ENCODE assay signal across 24 mouse cellular contexts in the genomic region with DNA sequence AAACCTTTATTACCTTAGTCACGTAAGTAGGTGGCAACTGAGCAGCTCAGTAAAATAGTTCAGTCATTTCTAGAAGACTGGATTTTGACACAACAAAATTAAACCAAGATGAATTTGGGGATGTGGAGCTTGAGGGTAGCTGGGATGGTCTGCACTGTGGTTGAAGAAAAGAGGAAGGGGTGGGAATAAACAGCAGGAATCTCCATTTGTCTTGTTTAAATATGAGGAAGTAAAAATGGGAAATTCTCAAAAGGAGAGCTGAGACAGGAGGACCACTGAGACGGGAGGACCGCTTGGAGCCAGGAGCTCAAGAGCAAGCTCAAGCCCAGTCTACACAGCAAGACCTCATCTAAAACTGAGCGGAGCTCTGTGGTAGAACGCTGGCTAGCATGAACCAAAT. TPM values are rescaled to one million over a fixed set of nuclear protein-coding genes. Genes with fewer than 3 reads are reported as not detected.
A peak's percentile ranks its signal among the peaks of the same experiment; 100 is the strongest.
DNase-seq lines count a peak whose midpoint lies in the region; ATAC-seq and TF ChIP-seq lines count a peak whose summit lies in the region.
"Had no signal": no experiment of that assay in that cellular context is flagged by ENCODE, and none has a peak within 500 bp of the region (broad histone marks: within the 10 kb centered on the region; RNA-seq: fewer than 3 reads in every experiment).

No protein-coding gene starts in this region.

- no peaks in the 10 kb centered on the region for H3K9me3 ChIP-seq in heart, embryonic 10.5 days
- H3K9me3 ChIP-seq: embryonic facial prominence, embryonic 10.5 days; forebrain, embryonic 13.5 days; forebrain, embryonic 15.5 days; G1E had no signal

- ATAC-seq in megakaryocyte, adult 5-6 weeks (ENCODE audit: poor library complexity, severe bottlenecking), result peak; percentile 52; the same call in 1 of the 2 replicates
- ATAC-seq: activated CD4-positive, CD25-positive, alpha-beta regulatory T cell, adult 4 months; CD4-positive, CD25-positive, alpha-beta regulatory T cell, adult 4 months; forebrain, embryonic 13.5 days; forebrain, embryonic 15.5 days; forebrain, postnatal 0 days; Patski had no signal

- no peaks in the 10 kb centered on the region for H3K36me3 ChIP-seq in heart, embryonic 10.5 days
- H3K36me3 ChIP-seq: embryonic facial prominence, embryonic 10.5 days; embryonic facial prominence, embryonic 12.5 days; forebrain, embryonic 15.5 days; G1E had no signal

- H3K27me3 ChIP-seq in heart, embryonic 10.5 days (ENCODE audit: insufficient read depth, poor library complexity, severe bottlenecking), result no peaks in the 10 kb centered on the region
- H3K27me3 ChIP-seq: embryonic facial prominence, embryonic 12.5 days; forebrain, embryonic 13.5 days; forebrain, embryonic 15.5 days; Patski had no signal

- TF ChIP-seq CTCF in bone marrow macrophage, adult 2 months (IDR thresholded peaks at IDR 0.05; ENCODE audit: low read depth, low read length), result no peak

- peak; percentile 85 for DNase-seq in heart, adult 11 months
- no peak for DNase-seq in heart, embryonic 10.5 days (ENCODE audit: low spot score)
- no peak for DNase-seq in cerebellum, adult 11 months
- DNase-seq: adrenal gland, adult 8-10 months; adrenal gland, postnatal 14 days; adrenal gland, postnatal 36 days; B cell, adult 2 months; cerebellum, adult 11-12 months; cerebellum, adult 2 months; cerebellum, adult 9-10 months; cerebellum, postnatal 10 days; cerebellum, postnatal 25 days; forebrain, postnatal 0 days had no signal

- WGBS in heart, embryonic 10.5 days, result 87% methylated on average over 5 of the region's 5 CpGs

- no peak overlapping the region for H3K27ac ChIP-seq in heart, embryonic 10.5 days
- peak overlapping the region; percentile 26; the same call in 1 of the 2 replicates for H3K27ac ChIP-seq in bone marrow macrophage, adult 2 months (ENCODE audit: insufficient read depth, low read depth, low read length)
- H3K27ac ChIP-seq: embryonic facial prominence, embryonic 10.5 days; embryonic facial prominence, embryonic 12.5 days; forebrain, embryonic 13.5 days; forebrain, embryonic 15.5 days had no signal

- peaks cover 3% of the 10 kb centered on the region; the same call in 1 of the 2 replicates for H3K4me1 ChIP-seq in heart, embryonic 10.5 days
- peaks cover 15% of the 10 kb centered on the region for H3K4me1 ChIP-seq in bone marrow macrophage, adult 2 months (ENCODE audit: control insufficient read depth, insufficient read depth, low read length)
- H3K4me1 ChIP-seq: embryonic facial prominence, embryonic 10.5 days; embryonic facial prominence, embryonic 12.5 days; forebrain, embryonic 13.5 days; forebrain, embryonic 15.5 days had no signal

- no peak for TF ChIP-seq POLR2A in bone marrow macrophage, adult 2 months (IDR thresholded peaks at IDR 0.05; ENCODE audit: borderline replicate concordance, low read depth, low read length)

- no peak overlapping the region for H3K4me3 ChIP-seq in heart, embryonic 10.5 days
- no peak overlapping the region for H3K4me3 ChIP-seq in bone marrow macrophage, adult 2 months (ENCODE audit: insufficient read depth, low read length)
- H3K4me3 ChIP-seq: embryonic facial prominence, embryonic 10.5 days; embryonic facial prominence, embryonic 12.5 days; forebrain, embryonic 13.5 days; forebrain, embryonic 15.5 days had no signal

RNA-seq across cellular contexts. Expression of gene Slc22a5, which starts 34.8 kb away (rescaled TPM):
- polyA plus RNA-seq in heart, embryonic 10.5 days (2016; fragmentation: Nextera tagmentation; extraction: Ambion mirVana), result 7.7 and 9.9 TPM in 2 replicates
- 11.3 and 11.7 TPM in 2 replicates for polyA plus RNA-seq in bone marrow macrophage, adult 2 months (2012; ENCODE audit: insufficient read depth, insufficient read length, missing spikeins)
- 4.7 and 5.5 TPM in 2 replicates for total RNA-seq in megakaryocyte, adult 5-6 weeks (2015)
- total RNA-seq in megakaryocyte, adult 5-6 weeks (2017), result 4.6 and 6.6 TPM in 2 replicates

RNA-seq across cellular contexts. Expression of gene Slc22a21, which starts 53.8 kb away (rescaled TPM):
- polyA plus RNA-seq in heart, embryonic 10.5 days (2016; fragmentation: Nextera tagmentation; extraction: Ambion mirVana), result 1.7 and 2.7 TPM in 2 replicates
- polyA plus RNA-seq in bone marrow macrophage, adult 2 months (2012; ENCODE audit: insufficient read depth, insufficient read length, missing spikeins), result 9.0 and 10.3 TPM in 2 replicates
- 1.3 and 1.5 TPM in 2 replicates for total RNA-seq in megakaryocyte, adult 5-6 weeks (2015)
- total RNA-seq in megakaryocyte, adult 5-6 weeks (2017), result 0.44 and 0.77 TPM in 2 replicates
- total RNA-seq: CH12.LX, G1E had no signal
- polyA plus RNA-seq: G1E had no signal
